Mouse (Mus musculus) embryo, embryonic 11 days (tissue): Measurements from ENCODE around the gene Nt5c3.

Source experiments
- DNase-seq: peaks from one replicate; pipeline ENCODE4 v3.0.0-alpha.2; 2015

Gene Nt5c3

GRCm38 (mm10) chr6:56923726-56924707, at the start of gene Nt5c3, which contains the start of gene Vmn1r4:
Gene Nt5c3, minus strand, starts transcription at chr6:56923932.
Gene Vmn1r4, plus strand, starts transcription at chr6:56924015.
- DNase-seq, result peak; percentile 98

GRCm38 (mm10) chr6:56969973-56970372, 46.2 kb upstream of the Nt5c3 start, which contains the start of gene Vmn1r5:
Gene Vmn1r5, plus strand, starts transcription at chr6:56970273.
- DNase-seq, result no peak

DNA sequence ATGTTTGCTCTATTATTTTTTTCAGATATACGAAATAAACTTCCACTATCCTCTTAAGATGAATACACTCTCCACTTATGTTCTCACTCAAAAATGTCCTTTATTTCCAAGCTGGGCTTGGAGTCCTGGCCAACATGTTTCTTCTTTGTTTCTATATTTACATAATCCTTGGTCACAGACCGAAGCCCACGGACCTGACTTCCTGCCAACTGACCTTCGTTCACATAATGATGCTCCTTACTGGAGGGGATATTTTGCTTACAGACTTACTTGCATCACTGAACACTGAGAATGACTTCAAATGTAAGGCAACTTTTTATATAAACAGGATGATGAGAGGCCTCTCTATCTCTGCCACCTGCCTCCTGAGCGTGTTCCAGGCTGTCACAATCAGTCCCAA, 32.7 kb upstream of the Nt5c3 start:
- no peak for DNase-seq

- DNase-seq, result no peak
Observed at GRCm38 (mm10) chr6:56934366-56934765, 10.6 kb upstream of the Nt5c3 start.

GRCm38 (mm10) chr6:56932464-56932863, 8.7 kb upstream of the Nt5c3 start:
- no peak for DNase-seq

GRCm38 (mm10) chr6:56931648-56932415, 8.1 kb upstream of the Nt5c3 start:
- no peak for DNase-seq

DNA sequence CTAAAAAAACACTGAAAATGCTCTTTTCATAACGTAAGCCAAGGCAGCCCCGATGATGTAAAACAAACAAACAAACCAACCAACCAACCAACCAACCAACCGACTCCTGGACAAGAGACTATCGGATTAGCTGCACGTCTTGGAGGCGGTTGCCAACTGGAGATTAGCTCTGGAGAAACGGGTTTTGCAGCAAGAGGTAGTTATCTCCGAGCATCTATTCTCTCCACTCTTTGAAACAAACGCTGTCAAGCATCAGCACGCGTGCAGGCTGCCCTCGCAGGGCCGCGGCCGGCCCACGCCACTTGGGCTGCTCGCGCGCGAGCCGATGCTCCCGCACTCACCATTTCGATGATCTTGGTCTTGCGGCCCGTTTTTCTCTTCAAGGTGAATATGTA, 404 bp downstream of the Nt5c3 start:
- DNase-seq, result no peak

DNA sequence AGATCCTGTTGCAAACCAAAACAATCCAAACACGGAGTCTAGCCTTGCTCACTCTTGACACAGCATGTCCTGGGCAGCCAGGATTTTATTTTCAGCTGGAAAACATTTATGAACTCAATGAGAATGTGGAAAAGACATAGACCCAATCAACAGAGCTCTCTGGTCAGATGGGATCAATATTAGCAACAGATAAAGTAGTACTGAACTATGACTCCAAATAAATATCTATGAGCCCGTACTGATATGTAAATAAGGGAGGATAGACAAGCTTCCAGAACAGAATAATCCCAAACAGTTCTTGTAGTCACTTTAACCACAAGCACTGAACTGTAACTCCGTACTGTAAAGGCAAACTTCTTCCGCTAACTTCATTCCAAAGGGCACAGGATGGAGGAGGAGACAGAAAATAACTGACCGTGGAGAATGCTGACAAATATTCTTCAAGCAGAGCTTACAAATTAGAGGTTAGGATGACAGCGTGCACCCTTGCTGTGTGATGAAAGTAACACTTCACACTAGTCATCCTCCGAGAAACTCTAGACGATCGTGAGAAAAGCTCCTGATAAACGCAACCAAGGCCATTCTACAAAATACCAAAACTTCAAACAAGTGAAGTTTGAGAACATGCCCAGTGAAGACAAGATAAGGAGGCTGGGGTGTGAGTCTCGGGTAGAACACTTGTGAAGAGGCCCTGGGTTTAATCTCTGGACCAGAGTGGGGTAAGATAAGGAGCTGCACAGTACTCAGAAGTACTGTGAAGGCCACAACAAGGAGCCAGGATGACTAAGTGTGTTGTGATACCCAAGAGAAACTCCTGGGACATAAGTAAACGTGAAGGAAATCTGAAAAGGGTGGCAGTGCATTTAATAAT, 3.3 kb downstream of the Nt5c3 start:
- DNase-seq, result no peak

GRCm38 (mm10) chr6:56919330-56920044, 4.2 kb downstream of the Nt5c3 start:
- DNase-seq, result no peak

DNA sequence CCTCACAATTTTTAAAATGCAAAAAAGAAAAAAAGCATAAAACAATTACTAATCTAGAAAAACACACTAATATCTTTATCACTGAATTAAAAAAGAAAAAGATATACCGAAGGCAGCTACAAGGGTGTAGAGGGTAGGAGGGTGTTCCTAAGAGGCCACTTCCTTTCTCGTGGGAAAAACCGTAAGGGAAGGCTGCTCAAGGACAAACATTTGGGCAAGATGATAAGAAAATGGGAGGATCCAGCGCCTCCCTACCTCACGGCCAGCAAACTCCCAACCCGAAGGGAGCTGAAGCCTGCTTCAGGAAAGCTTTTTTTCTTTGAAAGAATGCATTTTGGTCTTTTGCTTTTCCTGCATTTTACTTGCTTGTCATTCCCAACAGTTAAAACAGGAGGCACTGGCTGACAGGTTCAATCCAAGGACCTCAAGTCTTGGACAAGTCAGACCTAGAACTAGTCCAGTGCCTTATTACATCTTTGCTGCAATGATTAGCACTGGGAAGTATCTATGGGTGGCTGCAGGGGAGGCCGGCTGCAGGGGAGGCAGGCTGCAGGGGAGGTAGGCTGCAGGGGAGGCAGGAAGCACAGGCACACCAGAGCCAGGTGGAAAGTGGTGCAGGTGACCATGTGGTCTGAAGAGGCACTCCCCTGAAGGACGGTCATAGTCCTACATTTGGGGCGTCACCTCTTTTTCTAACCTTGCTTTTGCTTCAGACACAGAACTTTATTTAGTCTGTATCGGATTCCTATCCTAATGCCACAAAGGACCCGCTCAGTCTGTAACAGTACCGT, 6.0 kb downstream of the Nt5c3 start:
- no peak for DNase-seq

GRCm38 (mm10) chr6:56916279-56916678, 7.5 kb downstream of the Nt5c3 start:
- DNase-seq, result no peak

- no peak for DNase-seq
Observed at GRCm38 (mm10) chr6:56913092-56913858, 10.5 kb downstream of the Nt5c3 start.

- no peak for DNase-seq
Observed at GRCm38 (mm10) chr6:56910910-56911309, 12.8 kb downstream of the Nt5c3 start.

- DNase-seq, result peak; percentile 57
Observed at GRCm38 (mm10) chr6:56908912-56909311, 14.8 kb downstream of the Nt5c3 start.

- no peak for DNase-seq
Observed at GRCm38 (mm10) chr6:56908397-56908796, 15.3 kb downstream of the Nt5c3 start.

DNA sequence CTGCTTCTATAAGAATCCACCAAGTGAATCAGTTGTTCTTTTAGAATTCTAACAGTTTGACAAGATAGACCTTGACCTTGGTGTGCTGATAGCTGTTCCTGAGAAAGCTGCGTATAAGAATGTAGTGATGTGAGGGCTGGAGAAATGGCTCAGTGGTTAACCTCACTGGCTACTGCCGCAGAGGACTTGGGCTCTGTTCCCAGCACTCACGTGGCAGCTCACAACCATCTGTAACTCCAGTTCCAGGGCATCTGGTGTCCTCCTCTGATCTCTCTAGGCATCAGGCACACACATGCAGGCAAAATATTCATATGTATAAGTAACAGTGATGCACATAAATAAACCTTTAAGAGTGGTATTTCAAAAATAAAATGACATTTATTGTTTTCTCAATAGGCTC, 15.8 kb downstream of the Nt5c3 start:
- no peak for DNase-seq

GRCm38 (mm10) chr6:56906121-56906846, 17.4 kb downstream of the Nt5c3 start:
- DNase-seq, result no peak

- DNase-seq, result no peak
Observed at GRCm38 (mm10) chr6:56905486-56905885, 18.2 kb downstream of the Nt5c3 start.

DNA sequence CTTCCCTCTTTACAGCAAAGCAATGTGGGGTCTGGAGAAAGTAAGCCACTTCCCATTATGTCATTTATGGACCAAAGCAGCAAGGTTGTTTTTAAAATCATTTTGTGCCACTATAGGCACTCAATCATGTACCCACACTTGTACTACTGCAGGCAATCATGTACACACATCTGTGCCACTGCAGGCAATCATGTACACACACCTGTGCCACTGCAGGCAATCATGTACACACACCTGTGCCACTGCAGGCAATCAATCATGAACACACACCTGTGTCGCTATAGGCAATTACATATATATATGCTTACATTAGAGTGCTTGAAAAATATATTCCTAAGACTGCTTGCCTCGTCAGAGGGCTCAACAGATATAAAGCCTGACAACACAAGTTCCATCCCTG, 18.8 kb downstream of the Nt5c3 start:
- DNase-seq, result no peak

GRCm38 (mm10) chr6:56904330-56904729, 19.4 kb downstream of the Nt5c3 start:
- no peak for DNase-seq
